Mouse (Mus musculus) neural tube, embryonic 14.5 days (tissue): ENCODE results near the gene Jmjd1c. TPM values are rescaled to one million over a fixed set of nuclear protein-coding genes. Genes with fewer than 3 reads are reported as not detected.

Experiments
- polyA plus RNA-seq: library from polyadenylated mRNA; unstranded; fragments of >200 nt; fragmentation: Nextera tagmentation; extraction: Ambion mirVana; gene quantifications from 2 replicates; pipeline ENCODE4 v1.2.1, GENCODE M21; 2014

Gene Jmjd1c
- polyA plus RNA-seq, 1 experiment from 2014 or later = 67.0 TPM

Other genes with a start within 250 kb of the Jmjd1c start
- gene Reep3, start 820 bp downstream of the Jmjd1c start, polyA plus RNA-seq = 37.7 and 48.7 TPM in 2 replicates
- 37.0 and 44.7 TPM in 2 replicates for gene Nrbf2, start 189.2 kb downstream of the Jmjd1c start, polyA plus RNA-seq